Mouse (Mus musculus) lung, embryonic 16.5 days (tissue): ENCODE data around the gene 4930404N11Rik. TPM values are rescaled to one million over a fixed set of nuclear protein-coding genes. Genes with fewer than 3 reads are reported as not detected.

Experiments used
- ATAC-seq: fragments of 200-750 bp; cut with Nextera tagmentation; 2 replicates; pipeline ENCODE4 v1.8.0; 2017; ENCODE audit warnings: low read depth, mild to moderate bottlenecking, moderate library complexity
- H3K27ac ChIP-seq: fragments of 300-500 bp; sonication (generic); 2 replicates; pipeline ENCODE4 v1.5.1; 2014; ENCODE audit warnings: mild to moderate bottlenecking, control low read depth, low read length
- H3K27me3 ChIP-seq: fragments of 300-500 bp; sonication (generic); 2 replicates; pipeline ENCODE4 v1.6.1; 2014; ENCODE audit warnings: low read depth, low read length, mixed read lengths; ENCODE audit not compliant: control insufficient read depth, insufficient read depth
- H3K36me3 ChIP-seq: fragments of 300-500 bp; sonication (generic); 2 replicates; pipeline ENCODE4 v1.6.1; 2014; ENCODE audit warnings: low read length; ENCODE audit not compliant: control insufficient read depth, insufficient read depth
- H3K4me1 ChIP-seq: fragments of 300-500 bp; sonication (generic); replicated peaks from 2 replicates; pipeline ENCODE4 v1.6.1; 2014; ENCODE audit warnings: low read length, mixed read lengths; ENCODE audit not compliant: control insufficient read depth, insufficient read depth
- H3K4me2 ChIP-seq: fragments of 300-500 bp; sonication (generic); 2 replicates; pipeline ENCODE4 v1.6.1; 2014; ENCODE audit warnings: low read depth, low read length, control low read depth
- H3K4me3 ChIP-seq: fragments of 300-500 bp; sonication (generic); 2 replicates; pipeline ENCODE4 v1.5.1; 2014; ENCODE audit warnings: mild to moderate bottlenecking, low read length, control low read depth
- H3K9ac ChIP-seq: fragments of 300-500 bp; sonication (generic); 2 replicates; pipeline ENCODE4 v1.6.1; 2014; ENCODE audit warnings: low read length, control low read depth
- H3K9me3 ChIP-seq: fragments of 300-500 bp; sonication (generic); 2 replicates; pipeline ENCODE4 v1.6.1; 2016; ENCODE audit warnings: low read length; ENCODE audit not compliant: control insufficient read depth
- WGBS: fragments of 180-500 bp; shearing (Covaris S2); extraction: QIAGEN DNeasy Blood & Tissue Kit; methylation state at CpG from one replicate; pipeline ENCODE4 v1.1.7; 2014; 5-methylcytosine and 5-hydroxymethylcytosine counted together
- polyA plus RNA-seq: library from polyadenylated mRNA; unstranded; fragments of >200 nt; fragmentation: Nextera tagmentation; extraction: Ambion mirVana; gene quantifications from 2 replicates; pipeline ENCODE4 v1.2.1, GENCODE M21; 2015

4930404N11Rik gene
- polyA plus RNA-seq, 1 experiment from 2014 or later, result 2.0 TPM

- Histone ChIP-seq H3K27me3 (no peaks in the 10 kb centered on the region), H3K4me1 (peaks cover 58% of the 10 kb centered on the region), H3K27ac (no peak overlapping the region), H3K4me3 (no peak overlapping the region), H3K4me2 (no peak overlapping the region), H3K36me3 (peaks cover 47% of the 10 kb centered on the region), H3K9me3 (no peaks in the 10 kb centered on the region), H3K9ac (peak overlapping the region; percentile 7; the same call in 1 of the 2 replicates)
- 29% methylated on average over 9 of the region's 9 CpGs for WGBS
- ATAC-seq, result no peak
Measured at GRCm38 (mm10) chr10:81404082-81404481, 38.5 kb upstream of the 4930404N11Rik start.

GRCm38 (mm10) chr10:81403511-81403910 lies 37.9 kb upstream of the 4930404N11Rik start:
- H3K9me3 ChIP-seq, result no peaks in the 10 kb centered on the region
- no peak for ATAC-seq
- peaks cover 47% of the 10 kb centered on the region for H3K36me3 ChIP-seq
- H3K9ac ChIP-seq, result peak overlapping the region; percentile 60
- H3K4me1 ChIP-seq, result peaks cover 53% of the 10 kb centered on the region
- H3K4me2 ChIP-seq, result no peak overlapping the region
- 66% methylated on average over 10 of the region's 10 CpGs for WGBS
- H3K27ac ChIP-seq, result peak overlapping the region; percentile 93
- H3K27me3 ChIP-seq, result no peaks in the 10 kb centered on the region
- H3K4me3 ChIP-seq, result no peak overlapping the region

- no peak overlapping the region; the same call in 1 of the 2 replicates for H3K4me3 ChIP-seq
- peak; percentile 1; the same call in 1 of the 2 replicates for ATAC-seq
Measured at GRCm38 (mm10) chr10:81402227-81402765, 36.7 kb upstream of the 4930404N11Rik start.

GRCm38 (mm10) chr10:81401521-81402226 lies 36.1 kb upstream of the 4930404N11Rik start:
- Histone ChIP-seq H3K9ac (peak overlapping the region; percentile 60), H3K4me1 (peaks cover 35% of the 10 kb centered on the region)

More at GRCm38 (mm10) chr10:81402227-81402765, 36.7 kb upstream of the 4930404N11Rik start:
- 23% methylated on average over 7 of the region's 7 CpGs for WGBS
- Histone ChIP-seq H3K27me3 (no peaks in the 10 kb centered on the region), H3K4me2 (peak overlapping the region; percentile 51), H3K4me1 (peaks cover 41% of the 10 kb centered on the region), H3K36me3 (peaks cover 53% of the 10 kb centered on the region), H3K9me3 (no peaks in the 10 kb centered on the region), H3K9ac (peak overlapping the region; percentile 60), H3K27ac (peak overlapping the region; percentile 93)

GRCm38 (mm10) chr10:81401205-81401520 lies 35.5 kb upstream of the 4930404N11Rik start:
- no peak overlapping the region for H3K4me2 ChIP-seq
- peak overlapping the region; percentile 60 for H3K9ac ChIP-seq
- peak; percentile 1; the same call in 1 of the 2 replicates for ATAC-seq
- no peak overlapping the region for H3K4me3 ChIP-seq
- H3K9me3 ChIP-seq, result no peaks in the 10 kb centered on the region
- peak overlapping the region; percentile 93 for H3K27ac ChIP-seq
- H3K4me1 ChIP-seq, result peaks cover 33% of the 10 kb centered on the region
- no peaks in the 10 kb centered on the region for H3K27me3 ChIP-seq
- WGBS, result 38% methylated on average over 10 of the region's 10 CpGs
- peaks cover 49% of the 10 kb centered on the region for H3K36me3 ChIP-seq

More at GRCm38 (mm10) chr10:81401521-81402226, 36.1 kb upstream of the 4930404N11Rik start:
- Histone ChIP-seq H3K4me3 (peak overlapping the region; percentile 25; the same call in 1 of the 2 replicates), H3K4me2 (peak overlapping the region; percentile 51), H3K9me3 (no peaks in the 10 kb centered on the region), H3K36me3 (peaks cover 49% of the 10 kb centered on the region), H3K27ac (peak overlapping the region; percentile 93), H3K27me3 (no peaks in the 10 kb centered on the region)
- peak; percentile 86 for ATAC-seq
- 10% methylated on average over 18 of the region's 18 CpGs for WGBS

- Histone ChIP-seq H3K4me1 (peaks cover 30% of the 10 kb centered on the region), H3K4me3 (no peak overlapping the region), H3K27me3 (no peaks in the 10 kb centered on the region), H3K9me3 (no peaks in the 10 kb centered on the region), H3K36me3 (peaks cover 44% of the 10 kb centered on the region), H3K4me2 (no peak overlapping the region), H3K9ac (no peak overlapping the region), H3K27ac (peak overlapping the region; percentile 32; the same call in 1 of the 2 replicates)
- no peak for ATAC-seq
- WGBS, result 55% methylated on average over 22 of the region's 22 CpGs
Measured at GRCm38 (mm10) chr10:81400371-81401204, 35.0 kb upstream of the 4930404N11Rik start.

GRCm38 (mm10) chr10:81399798-81400308 lies 34.2 kb upstream of the 4930404N11Rik start:
- Histone ChIP-seq H3K4me1 (peaks cover 30% of the 10 kb centered on the region), H3K4me2 (no peak overlapping the region), H3K4me3 (no peak overlapping the region), H3K36me3 (peaks cover 40% of the 10 kb centered on the region), H3K9me3 (no peaks in the 10 kb centered on the region), H3K27me3 (no peaks in the 10 kb centered on the region), H3K9ac (no peak overlapping the region), H3K27ac (no peak overlapping the region)
- no peak for ATAC-seq
- 79% methylated on average over 18 of the region's 18 CpGs for WGBS

- Histone ChIP-seq H3K4me2 (no peak overlapping the region), H3K9me3 (no peaks in the 10 kb centered on the region), H3K4me1 (peaks cover 27% of the 10 kb centered on the region), H3K4me3 (no peak overlapping the region), H3K27ac (no peak overlapping the region), H3K9ac (no peak overlapping the region), H3K36me3 (peaks cover 34% of the 10 kb centered on the region), H3K27me3 (no peaks in the 10 kb centered on the region)
- no peak for ATAC-seq
- 71% methylated on average over 5 of the region's 5 CpGs for whole genome bisulfite sequencing
Measured at GRCm38 (mm10) chr10:81399296-81399695, 33.7 kb upstream of the 4930404N11Rik start.

GRCm38 (mm10) chr10:81396749-81397148 lies 31.1 kb upstream of the 4930404N11Rik start:
- no peak overlapping the region for H3K4me3 ChIP-seq
- H3K4me1 ChIP-seq, result peaks cover 20% of the 10 kb centered on the region
- no peaks in the 10 kb centered on the region for H3K9me3 ChIP-seq
- no peak for ATAC-seq
- 85% methylated on average over 5 of the region's 5 CpGs for WGBS
- H3K9ac ChIP-seq, result no peak overlapping the region
- H3K4me2 ChIP-seq, result no peak overlapping the region
- H3K36me3 ChIP-seq, result peaks cover 30% of the 10 kb centered on the region
- H3K27ac ChIP-seq, result no peak overlapping the region
- no peaks in the 10 kb centered on the region for H3K27me3 ChIP-seq
